Mouse (Mus musculus) kidney, postnatal 0 days (tissue): ENCODE results near the gene Klk8. TPM values are rescaled to one million over a fixed set of nuclear protein-coding genes. Genes with fewer than 3 reads are reported as not detected.

Experiments
- ATAC-seq: fragments of 200-750 bp; cut with Nextera tagmentation; replicated peaks from 2 replicates; pipeline ENCODE4 v1.8.0; 2017; ENCODE audit warnings: low read depth, moderate number of reproducible peaks, moderate TSS enrichment, moderate library complexity; ENCODE audit not compliant: low FRiP score
- DNase-seq: peaks from one replicate; pipeline ENCODE4 v3.0.0-alpha.2; 2016; ENCODE audit warnings: low spot score
- H3K27ac ChIP-seq: fragments of 300-500 bp; sonication (generic); 2 replicates; pipeline ENCODE4 v1.5.1; 2014; ENCODE audit warnings: mild to moderate bottlenecking
- H3K27me3 ChIP-seq: fragments of 300-500 bp; sonication (generic); 2 replicates; pipeline ENCODE4 v1.6.1; 2014; ENCODE audit warnings: low read length, mixed read lengths; ENCODE audit not compliant: insufficient read depth
- H3K36me3 ChIP-seq: fragments of 300-500 bp; sonication (generic); 2 replicates; pipeline ENCODE4 v1.6.1; 2014; ENCODE audit warnings: low read length, mixed read lengths; ENCODE audit not compliant: insufficient read depth
- H3K4me1 ChIP-seq: fragments of 300-500 bp; sonication (generic); replicated peaks from 2 replicates; pipeline ENCODE4 v1.6.1; 2014; ENCODE audit warnings: antibody characterized with exemption, low read length, mixed read lengths; ENCODE audit not compliant: insufficient read depth
- H3K4me2 ChIP-seq: fragments of 300-500 bp; sonication (generic); 2 replicates; pipeline ENCODE4 v1.6.1; 2014; ENCODE audit warnings: mild to moderate bottlenecking, low read length, moderate library complexity, mixed read lengths
- H3K4me3 ChIP-seq: fragments of 300-500 bp; sonication (generic); replicated peaks from 2 replicates; pipeline ENCODE4 v1.5.1; 2014; ENCODE audit warnings: low read depth, low read length
- H3K9ac ChIP-seq: fragments of 300-500 bp; sonication (generic); 2 replicates; pipeline ENCODE4 v1.6.1; 2014; ENCODE audit warnings: low read depth, low read length
- H3K9me3 ChIP-seq: fragments of 300-500 bp; sonication (generic); replicated peaks from 2 replicates; pipeline ENCODE4 v1.6.1; 2016; ENCODE audit warnings: low read length, inconsistent platforms, mixed read lengths
- CTCF ChIP-seq: IDR thresholded peaks from 2 replicates; pipeline ENCODE4 v1.5.1; 2016; ENCODE audit warnings: antibody characterized with exemption, low read depth, mild to moderate bottlenecking, moderate library complexity
- WGBS: fragments of 180-500 bp; shearing (Covaris S2); extraction: QIAGEN DNeasy Blood & Tissue Kit; methylation state at CpG from one replicate; pipeline ENCODE4 v1.1.7; 2014; 5-methylcytosine and 5-hydroxymethylcytosine counted together
- polyA plus RNA-seq: library from polyadenylated mRNA; unstranded; fragments of >200 nt; fragmentation: Nextera tagmentation; extraction: Ambion mirVana; gene quantifications from 2 replicates; pipeline ENCODE4 v1.2.1, GENCODE M21; 2015

The Klk8 gene
- polyA plus RNA-seq, 1 experiment from 2014 or later: 23.1 TPM

GRCm38 (mm10) chr7:43788096-43788495 is 9.3 kb upstream of the Klk8 start:
- Histone ChIP-seq H3K4me3 (no peak overlapping the region), H3K27me3 (no peaks in the 10 kb centered on the region), H3K9ac (no peak overlapping the region), H3K4me2 (no peak overlapping the region), H3K27ac (no peak overlapping the region), H3K36me3 (no peaks in the 10 kb centered on the region), H3K9me3 (no peaks in the 10 kb centered on the region), H3K4me1 (no peaks in the 10 kb centered on the region)
- WGBS: 76% methylated on average over 3 of the region's 3 CpGs
- ATAC-seq: no peak
- no peak for TF ChIP-seq CTCF
- DNase-seq: no peak

GRCm38 (mm10) chr7:43789295-43789694 is 8.1 kb upstream of the Klk8 start:
- Histone ChIP-seq H3K4me3 (no peak overlapping the region), H3K4me2 (no peak overlapping the region), H3K9me3 (no peaks in the 10 kb centered on the region), H3K27ac (no peak overlapping the region), H3K36me3 (no peaks in the 10 kb centered on the region), H3K27me3 (no peaks in the 10 kb centered on the region), H3K4me1 (no peaks in the 10 kb centered on the region), H3K9ac (no peak overlapping the region)
- DNase-seq: peak; percentile 10
- no peak for ATAC-seq
- WGBS: 59% methylated on average over 2 of the region's 2 CpGs
- peak; percentile 41; the same call in 1 of the 2 replicates for TF ChIP-seq CTCF

- no peak within 1 kb of the TSS for H3K4me3 ChIP-seq
- no peaks in the 10 kb centered on the region for H3K9me3 ChIP-seq
- no peak for TF ChIP-seq CTCF
- no peaks in the 10 kb centered on the region for H3K27me3 ChIP-seq
- H3K27ac ChIP-seq: no peak within 1 kb of the TSS
- H3K4me2 ChIP-seq: no peak within 1 kb of the TSS
- no peak for ATAC-seq
- peaks cover 3% of the 10 kb centered on the region for H3K4me1 ChIP-seq
- WGBS: 76% methylated on average over 7 of the region's 7 CpGs
- DNase-seq: no peak
- H3K36me3 ChIP-seq: no peaks in the 10 kb centered on the region
- no peak within 1 kb of the TSS for H3K9ac ChIP-seq
Observed at GRCm38 (mm10) chr7:43791591-43791990, 5.8 kb upstream of the Klk8 start, which contains the start of gene Klk9. TSS of gene Klk9 (plus strand) at chr7:43791891.

- H3K9ac ChIP-seq: peak overlapping the region; percentile 47; the same call in 1 of the 2 replicates
- no peak overlapping the region for H3K27ac ChIP-seq
- H3K4me3 ChIP-seq: peak overlapping the region; percentile 49
- TF ChIP-seq CTCF: no peak
- 4% methylated on average over 8 of the region's 8 CpGs for WGBS
- no peaks in the 10 kb centered on the region for H3K9me3 ChIP-seq
- peak overlapping the region; percentile 93 for H3K4me2 ChIP-seq
- H3K36me3 ChIP-seq: no peaks in the 10 kb centered on the region
- DNase-seq (peak; percentile 38), ATAC-seq (peak; percentile 3; the same call in 1 of the 2 replicates)
- H3K4me1 ChIP-seq: peaks cover 6% of the 10 kb centered on the region
- no peaks in the 10 kb centered on the region for H3K27me3 ChIP-seq
Observed at GRCm38 (mm10) chr7:43796355-43796754, 1.0 kb upstream of the Klk8 start.

GRCm38 (mm10) chr7:43797844-43798462 is 576 bp downstream of the Klk8 start:
- DNase-seq (peak; percentile 29), ATAC-seq (peak; percentile 44)
- no peak overlapping the region for H3K27ac ChIP-seq
- H3K4me2 ChIP-seq: peak overlapping the region; percentile 93
- H3K9ac ChIP-seq: peak overlapping the region; percentile 47; the same call in 1 of the 2 replicates
- TF ChIP-seq CTCF: no peak
- H3K4me3 ChIP-seq: peak overlapping the region; percentile 49
- H3K36me3 ChIP-seq: no peaks in the 10 kb centered on the region
- H3K27me3 ChIP-seq: no peaks in the 10 kb centered on the region
- no peaks in the 10 kb centered on the region for H3K9me3 ChIP-seq
- WGBS: 37% methylated on average over 13 of the region's 13 CpGs
- H3K4me1 ChIP-seq: peaks cover 6% of the 10 kb centered on the region

GRCm38 (mm10) chr7:43799876-43800275 is 2.5 kb downstream of the Klk8 start:
- H3K4me3 ChIP-seq: no peak overlapping the region
- no peak overlapping the region for H3K27ac ChIP-seq
- no peak for ATAC-seq
- H3K36me3 ChIP-seq: no peaks in the 10 kb centered on the region
- 72% methylated on average over 7 of the region's 7 CpGs for WGBS
- peaks cover 6% of the 10 kb centered on the region for H3K4me1 ChIP-seq
- H3K9ac ChIP-seq: no peak overlapping the region
- DNase-seq: no peak
- H3K4me2 ChIP-seq: no peak overlapping the region
- no peaks in the 10 kb centered on the region for H3K27me3 ChIP-seq
- H3K9me3 ChIP-seq: no peaks in the 10 kb centered on the region
- no peak for TF ChIP-seq CTCF
